In the genomic region with DNA sequence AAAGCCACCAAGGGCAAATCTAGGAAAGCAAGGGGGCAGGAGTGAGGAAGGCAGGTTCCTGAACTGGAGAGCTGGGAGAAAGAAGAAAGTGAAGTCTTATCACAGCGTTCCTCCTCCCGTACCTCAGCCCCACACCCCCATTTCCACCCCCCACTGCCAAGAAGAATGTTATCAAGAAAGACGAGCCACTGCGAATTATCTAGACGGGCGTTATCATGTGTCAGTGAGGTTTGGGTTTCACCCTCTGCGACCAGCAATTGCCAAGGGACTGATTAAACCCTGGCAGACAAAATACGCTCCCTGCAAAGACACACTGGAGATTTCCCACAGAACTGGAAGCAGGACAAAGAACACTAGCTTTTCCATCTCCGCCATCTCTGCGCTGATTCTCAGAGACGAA, we compare ENCODE assay signal across 15 mouse cellular contexts. TPM values are rescaled to one million over a fixed set of nuclear protein-coding genes. Genes with fewer than 3 reads are reported as not detected.
DNase-seq lines count a peak whose midpoint lies in the region; ATAC-seq and TF ChIP-seq lines count a peak whose summit lies in the region.
"Had no signal": no experiment of that assay in that cellular context is flagged by ENCODE, and none has a peak within 500 bp of the region (broad histone marks: within the 10 kb centered on the region; RNA-seq: fewer than 3 reads in every experiment).

No protein-coding gene starts in this region.

- H3K4me2 ChIP-seq in lung, embryonic 15.5 days: no peak overlapping the region
- peak overlapping the region; percentile 12; the same call in 1 of the 2 replicates for H3K4me2 ChIP-seq in liver, embryonic 13.5 days
- H3K4me2 ChIP-seq: hindbrain, embryonic 14.5 days had no signal

- WGBS in heart, embryonic 10.5 days: 17% methylated on average over 11 of the region's 11 CpGs
- WGBS in lung, embryonic 15.5 days: 30% methylated on average over 11 of the region's 11 CpGs
- WGBS in liver, embryonic 13.5 days (ENCODE audit: insufficient replicate concordance): 21% methylated on average over 11 of the region's 11 CpGs

- H3K4me3 ChIP-seq in heart, embryonic 10.5 days: no peak overlapping the region
- H3K4me3 ChIP-seq in lung, embryonic 15.5 days: no peak overlapping the region
- H3K4me3 ChIP-seq in liver, embryonic 13.5 days (replicated peaks): no peak overlapping the region
- H3K4me3 ChIP-seq: left cerebral cortex, adult 2 months had no signal

- no peaks in the 10 kb centered on the region for H3K27me3 ChIP-seq in heart, embryonic 10.5 days (ENCODE audit: insufficient read depth, poor library complexity, severe bottlenecking)
- no peaks in the 10 kb centered on the region for H3K27me3 ChIP-seq in lung, embryonic 15.5 days
- H3K27me3 ChIP-seq in liver, embryonic 13.5 days: 0 out of 2 replicates have a peak, but pooled peaks cover 8% of the 10 kb centered on the region

- ATAC-seq in lung, embryonic 15.5 days (ENCODE audit: borderline replicate concordance, extremely low read depth, low FRiP score, low TSS enrichment): peak; percentile 12; the same call in 1 of the 2 replicates
- peak; percentile 75 for ATAC-seq in liver, embryonic 13.5 days (ENCODE audit: low read depth)

- intact Hi-C loops in heart, postnatal 10 days (cut with DNase I): no loop called here

- peaks cover 82% of the 10 kb centered on the region for H3K36me3 ChIP-seq in heart, embryonic 10.5 days
- H3K36me3 ChIP-seq in lung, embryonic 15.5 days: peaks cover 60% of the 10 kb centered on the region
- H3K36me3 ChIP-seq in liver, embryonic 13.5 days: peaks cover 51% of the 10 kb centered on the region

- no peak overlapping the region for H3K9ac ChIP-seq in lung, embryonic 15.5 days
- H3K9ac ChIP-seq in liver, embryonic 13.5 days: no peak overlapping the region
- H3K9ac ChIP-seq: hindbrain, embryonic 14.5 days had no signal

- no peak for TF ChIP-seq CTCF in brain, embryonic 14.5 days (IDR thresholded peaks at IDR 0.05; ENCODE audit: borderline replicate concordance, extremely low read depth, insufficient read depth, insufficient read length)

- H3K9me3 ChIP-seq in heart, embryonic 10.5 days: no peaks in the 10 kb centered on the region
- H3K9me3 ChIP-seq in lung, embryonic 15.5 days: no peaks in the 10 kb centered on the region
- no peaks in the 10 kb centered on the region for H3K9me3 ChIP-seq in liver, embryonic 13.5 days (replicated peaks)

- peak overlapping the region; percentile 59; the same call in 1 of the 2 replicates for H3K27ac ChIP-seq in heart, embryonic 10.5 days
- peak overlapping the region; percentile 82 for H3K27ac ChIP-seq in lung, embryonic 15.5 days
- no peak overlapping the region for H3K27ac ChIP-seq in liver, embryonic 13.5 days
- H3K27ac ChIP-seq: hindbrain, embryonic 14.5 days; left cerebral cortex, adult 2 months had no signal

- DNase-seq in heart, embryonic 10.5 days (ENCODE audit: low spot score): no peak
- no peak for DNase-seq in heart, postnatal 10 days
- DNase-seq in lung, postnatal 10 days: no peak
- peak; percentile 34 for DNase-seq in brain, embryonic 14.5 days (ENCODE audit: low read depth)
- DNase-seq in liver, embryonic 13.5 days: peak; percentile 17
- no peak for DNase-seq in layer of hippocampus, postnatal 14 days (ENCODE audit: low spot score in 2 of 2)
- no peak for DNase-seq in urinary bladder, postnatal 36 days (ENCODE audit: low spot score in 2 of 2)
- DNase-seq: cerebellum, adult 18-20 months; gastrocnemius, postnatal 14 days; kidney, adult 18-20 months; lung, adult 2 months; thymus, postnatal 14 days had no signal

- no peak for TF ChIP-seq POLR2A in brain, embryonic 14.5 days (IDR thresholded peaks at IDR 0.05; ENCODE audit: borderline replicate concordance, extremely low read depth, insufficient read depth, insufficient read length, poor library complexity, severe bottlenecking)

- peaks cover 27% of the 10 kb centered on the region for H3K4me1 ChIP-seq in heart, embryonic 10.5 days
- H3K4me1 ChIP-seq in lung, embryonic 15.5 days: peaks cover 21% of the 10 kb centered on the region
- peaks cover 54% of the 10 kb centered on the region for H3K4me1 ChIP-seq in liver, embryonic 13.5 days (replicated peaks)

RNA-seq across cellular contexts. Expression of gene Ralb, which starts 31.9 kb away (rescaled TPM):
- 176 and 192 TPM in 2 replicates for polyA plus RNA-seq in heart, embryonic 10.5 days (2016; fragmentation: Nextera tagmentation; extraction: Ambion mirVana)
- total RNA-seq in heart, postnatal 10 days (2021): 10 to 100 TPM; 48.8 to 56.6 TPM
- polyA plus RNA-seq in lung, embryonic 15.5 days (2015; fragmentation: Nextera tagmentation; extraction: Ambion mirVana): 254 and 264 TPM in 2 replicates
- polyA plus RNA-seq in brain, embryonic 14.5 days (2012; rRNA removed): 20.6 and 31.1 TPM in 2 replicates
- 43.9 and 47.2 TPM in 2 replicates for polyA plus RNA-seq in liver, embryonic 13.5 days (2015; fragmentation: Nextera tagmentation; extraction: Ambion mirVana)
- 10 to 100 TPM; 27.2 to 29.1 TPM for total RNA-seq in layer of hippocampus, postnatal 14 days (2021)

RNA-seq across cellular contexts. Expression of gene Inhbb, which starts 50.6 kb away (rescaled TPM):
- 0.08 and 0.12 TPM in 2 replicates for polyA plus RNA-seq in heart, embryonic 10.5 days (2016; fragmentation: Nextera tagmentation; extraction: Ambion mirVana)
- 1 to 10 TPM; 1.1 to 1.2 TPM for total RNA-seq in heart, postnatal 10 days (2021)
- polyA plus RNA-seq in lung, embryonic 15.5 days (2015; fragmentation: Nextera tagmentation; extraction: Ambion mirVana): 0.30 and 0.34 TPM in 2 replicates
- 6.0 and 7.4 TPM in 2 replicates for polyA plus RNA-seq in brain, embryonic 14.5 days (2012; rRNA removed)
- polyA plus RNA-seq in liver, embryonic 13.5 days (2015; fragmentation: Nextera tagmentation; extraction: Ambion mirVana): 0.05 and 0.09 TPM in 2 replicates
- 10 to 100 TPM in 1 of 2 experiments, 1 to 10 TPM in 1; 9.8 to 11.3 TPM for total RNA-seq in layer of hippocampus, postnatal 14 days (2021)

RNA-seq across cellular contexts. Expression of gene Tmem185b, which starts 53.3 kb away (rescaled TPM):
- polyA plus RNA-seq in heart, embryonic 10.5 days (2016; fragmentation: Nextera tagmentation; extraction: Ambion mirVana): 22.3 and 24.8 TPM in 2 replicates
- 10 to 100 TPM; 16.3 to 19.8 TPM for total RNA-seq in heart, postnatal 10 days (2021)
- 30.5 and 32.6 TPM in 2 replicates for polyA plus RNA-seq in lung, embryonic 15.5 days (2015; fragmentation: Nextera tagmentation; extraction: Ambion mirVana)
- polyA plus RNA-seq in brain, embryonic 14.5 days (2012; rRNA removed): 15.6 and 21.2 TPM in 2 replicates
- polyA plus RNA-seq in liver, embryonic 13.5 days (2015; fragmentation: Nextera tagmentation; extraction: Ambion mirVana): 9.8 and 10.2 TPM in 2 replicates
- total RNA-seq in layer of hippocampus, postnatal 14 days (2021): 10 to 100 TPM; 13.3 to 13.5 TPM

Comparison
In these comparisons a context has a peak if more than half of its experiments do, and no peak if none do; other contexts are left out.
1. DNase-seq: peak in brain, embryonic 14.5 days (single experiment) and liver, embryonic 13.5 days (single experiment); none in heart, embryonic 10.5 days (single experiment), heart, postnatal 10 days (0 of 2), lung, postnatal 10 days (single experiment), layer of hippocampus, postnatal 14 days (0 of 2) and urinary bladder, postnatal 36 days (0 of 2).